In the genomic region with DNA sequence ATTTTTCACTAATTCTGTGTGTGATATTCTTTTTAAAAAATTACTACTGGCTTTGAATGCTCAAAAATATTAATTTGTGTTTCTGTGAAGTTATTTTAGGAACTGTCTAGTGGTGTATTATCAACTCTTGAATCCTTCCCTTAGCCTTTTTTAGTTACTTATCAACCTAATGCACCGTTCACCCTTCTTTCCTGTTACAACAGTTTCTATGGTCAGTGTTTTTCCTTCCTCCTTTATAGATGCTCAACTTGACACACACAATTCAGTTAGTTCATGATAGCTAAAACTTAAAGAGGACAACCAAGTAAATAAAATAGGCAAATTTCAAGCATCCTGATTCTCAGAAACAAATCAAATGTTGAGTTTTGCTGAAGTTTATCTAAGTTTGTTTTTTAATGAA, we compare ENCODE assay signal across 24 mouse cellular contexts.
DNase-seq lines count a peak whose midpoint lies in the region; ATAC-seq and TF ChIP-seq lines count a peak whose summit lies in the region.
"Had no signal": no experiment of that assay in that cellular context is flagged by ENCODE, and none has a peak within 500 bp of the region (broad histone marks: within the 10 kb centered on the region; RNA-seq: fewer than 3 reads in every experiment).

No protein-coding gene starts in this region.

- TF ChIP-seq EP300 in MEL (IDR thresholded peaks at IDR 0.05; ENCODE audit: low read depth in 1 of 2, low read length in 2 of 2) = no peak

- H3K4me1 ChIP-seq in MEL (ENCODE audit: control insufficient read depth in 1 of 2, insufficient read depth in 2 of 2, low read length in 2 of 2) = no peaks in the 10 kb centered on the region
- H3K4me1 ChIP-seq: forebrain, embryonic 10.5 days; forebrain, embryonic 13.5 days; heart, embryonic 12.5 days; heart, embryonic 15.5 days; hindbrain, embryonic 12.5 days; hindbrain, embryonic 15.5 days had no signal

- no peaks in the 10 kb centered on the region for H3K9me3 ChIP-seq in MEL (replicated peaks; ENCODE audit: insufficient read depth, low read length)
- H3K9me3 ChIP-seq: forebrain, embryonic 10.5 days; forebrain, embryonic 13.5 days; heart, embryonic 12.5 days; heart, embryonic 15.5 days; hindbrain, embryonic 12.5 days; hindbrain, embryonic 15.5 days had no signal

- DNase-seq in MEL (ENCODE audit: low read depth, low spot score) = peak; percentile 2
- no peak for DNase-seq in heart, postnatal 14 days
- no peak for DNase-seq in kidney, adult 9 months
- DNase-seq in yolk sac, embryonic 10.5 days (ENCODE audit: low spot score) = no peak
- DNase-seq: adrenal gland, adult 2 months; adrenal gland, postnatal 14 days; cerebellum, adult 11-12 months; cerebellum, adult 8-10 months; cerebellum, postnatal 10 days; cerebellum, postnatal 36 days; gastrocnemius, adult 2 months; gastrocnemius, postnatal 14 days; heart, adult 18-20 months; heart, postnatal 10 days; heart, postnatal 4 days had no signal

- ATAC-seq in common myeloid progenitor, adult 5-6 weeks (replicated peaks; ENCODE audit: low read depth, poor library complexity, severe bottlenecking) = peak; percentile 97
- ATAC-seq in megakaryocyte progenitor cell, adult 5-6 weeks (replicated peaks; ENCODE audit: poor library complexity) = peak; percentile 90
- ATAC-seq: forebrain, embryonic 13.5 days; forebrain, embryonic 16.5 days had no signal

- H3K4me3 ChIP-seq in MEL (ENCODE audit: control insufficient read depth in 1 of 2, insufficient read depth in 1 of 2, low read depth in 2 of 2, low read length in 2 of 2) = no peak overlapping the region
- H3K4me3 ChIP-seq: forebrain, embryonic 10.5 days; forebrain, embryonic 13.5 days; gastrocnemius, adult 2 months; heart, embryonic 12.5 days; heart, embryonic 15.5 days; hindbrain, embryonic 12.5 days; hindbrain, embryonic 15.5 days had no signal

- TF ChIP-seq POLR2A in MEL (IDR thresholded peaks at IDR 0.05; ENCODE audit: control insufficient read depth in 1 of 2, insufficient read depth in 1 of 2, low read depth in 1 of 2, low read length in 2 of 2, poor library complexity in 1 of 2) = no peak

- H3K27me3 ChIP-seq in MEL (ENCODE audit: control insufficient read depth in 1 of 2, insufficient read depth in 2 of 2, low read length in 2 of 2) = no peaks in the 10 kb centered on the region
- H3K27me3 ChIP-seq: forebrain, embryonic 13.5 days; heart, embryonic 12.5 days; heart, embryonic 15.5 days; hindbrain, embryonic 12.5 days; hindbrain, embryonic 15.5 days had no signal

- no peak overlapping the region for H3K27ac ChIP-seq in MEL (ENCODE audit: control insufficient read depth, low read depth, low read length)
- H3K27ac ChIP-seq: forebrain, embryonic 10.5 days; forebrain, embryonic 13.5 days; gastrocnemius, adult 2 months; heart, embryonic 15.5 days; hindbrain, embryonic 12.5 days; hindbrain, embryonic 15.5 days had no signal

- no peaks in the 10 kb centered on the region for H3K79me2 ChIP-seq in MEL (ENCODE audit: control insufficient read depth, insufficient read depth, low read length, poor library complexity)

- no peaks in the 10 kb centered on the region for H3K36me3 ChIP-seq in MEL (ENCODE audit: control insufficient read depth in 1 of 2, insufficient read depth in 2 of 2, low read length in 2 of 2)
- H3K36me3 ChIP-seq: forebrain, embryonic 10.5 days; heart, embryonic 12.5 days; heart, embryonic 15.5 days; hindbrain, embryonic 12.5 days; hindbrain, embryonic 15.5 days had no signal

- TF ChIP-seq RAD21 in MEL (IDR thresholded peaks at IDR 0.05; ENCODE audit: low read depth, low read length) = no peak

- intact Hi-C loops in heart, postnatal 14 days (cut with DNase I) = no loop called here

- TF ChIP-seq CTCF in MEL (IDR thresholded peaks at IDR 0.05 in 2 of 3, conservative IDR thresholded peaks at IDR 0.05 in 1 of 3; ENCODE audit: control insufficient read depth in 1 of 3, insufficient read depth in 1 of 3, low read depth in 2 of 3, low read length in 3 of 3, poor library complexity in 1 of 3, severe bottlenecking in 1 of 3) = no peak

- no peak overlapping the region for H3K9ac ChIP-seq in MEL (ENCODE audit: control insufficient read depth, low read depth, low read length, poor library complexity, severe bottlenecking)
- H3K9ac ChIP-seq: forebrain, embryonic 13.5 days; heart, embryonic 12.5 days; heart, embryonic 15.5 days; hindbrain, embryonic 12.5 days; hindbrain, embryonic 15.5 days had no signal

TF ChIP-seq in MEL, 35 proteins besides CTCF, POLR2A, EP300 and RAD21:
- TF ChIP-seq ZNF384 (IDR thresholded peaks at IDR 0.05; ENCODE audit: low read depth, low read length) (no peak), KAT2A (conservative IDR thresholded peaks at IDR 0.05; ENCODE audit: low read depth, low read length) (no peak), POLR2AphosphoS2 (IDR thresholded peaks at IDR 0.05; ENCODE audit: low read length) (no peak), BHLHE40 (IDR thresholded peaks at IDR 0.05; ENCODE audit: borderline replicate concordance, low read depth, low read length) (no peak), SIN3A (IDR thresholded peaks at IDR 0.05; ENCODE audit: low read length) (no peak), POLR2AphosphoS5 (IDR thresholded peaks at IDR 0.05; ENCODE audit: borderline replicate concordance, low read depth, low read length) (no peak), UBTF (IDR thresholded peaks at IDR 0.05; ENCODE audit: borderline replicate concordance, insufficient read depth, low read depth, low read length) (no peak), CHD1 (IDR thresholded peaks at IDR 0.05; ENCODE audit: low read depth, low read length) (no peak), ELF1 (IDR thresholded peaks at IDR 0.05; ENCODE audit: low read depth, low read length) (no peak), TCF12 (IDR thresholded peaks at IDR 0.05; ENCODE audit: low read depth, low read length) (no peak), NELFE (IDR thresholded peaks at IDR 0.05; ENCODE audit: low read depth, low read length) (no peak), RCOR1 (IDR thresholded peaks at IDR 0.05; ENCODE audit: low read depth, low read length) (no peak)
TF ChIP-seq in MEL: peak in this region for 0.
